Mouse (Mus musculus) thymus, adult 18-20 months (tissue): ENCODE data around the gene Cnpy4.
A peak's percentile ranks its signal among the peaks of the same experiment; 100 is the strongest.

ENCODE experiments used
- DNase-seq, 2 experiments: peaks; one replicate each; pipeline ENCODE4 v3.0.0; 2022; ENCODE audit warnings: mixed read lengths in 2 of 2

The Cnpy4 gene

DNA sequence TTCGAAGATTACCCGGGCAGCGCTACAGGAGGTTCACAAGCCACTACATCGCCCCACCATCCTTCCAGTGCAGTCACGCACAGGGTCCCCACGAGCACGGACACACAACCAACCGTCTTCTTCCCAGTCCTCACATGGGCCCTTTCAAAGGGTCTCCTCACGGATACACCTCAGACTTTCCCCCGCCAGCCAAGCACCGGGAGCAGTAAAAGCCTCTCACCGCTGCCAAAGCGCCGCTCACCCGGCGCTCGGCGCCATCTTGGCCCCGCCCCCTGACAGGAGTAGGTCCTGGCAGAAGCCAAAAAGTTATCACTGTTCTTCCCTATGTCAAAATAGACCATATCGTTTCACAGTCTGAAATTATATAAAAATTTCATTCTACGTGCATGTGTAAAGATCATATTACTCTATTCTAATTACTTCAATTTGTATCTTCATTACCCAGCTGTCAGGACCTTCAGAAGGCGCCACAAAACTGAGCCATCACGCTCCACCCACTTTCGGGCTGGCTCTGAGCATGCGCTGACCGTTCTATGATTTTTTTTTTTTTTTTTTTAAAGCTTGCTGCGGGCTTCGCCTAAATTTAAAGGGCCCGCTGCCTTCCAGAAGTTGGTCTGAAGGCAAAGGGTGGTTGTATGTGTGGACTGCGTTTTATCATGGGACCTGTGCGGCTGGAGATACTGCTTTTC is at the start of gene Cnpy4, which contains the start of gene Taf6:
TSS of gene Cnpy4 (plus strand) at position 536 of the 689 bp plus-strand sequence.
TSS of gene Taf6 (minus strand) at position 502 of the 689 bp plus-strand sequence.
- DNase-seq, result peak; percentile 65 to 75

GRCm38 (mm10) chr5:138137935-138138549 is 49.2 kb upstream of the Cnpy4 start:
- no peak for DNase-seq

DNA sequence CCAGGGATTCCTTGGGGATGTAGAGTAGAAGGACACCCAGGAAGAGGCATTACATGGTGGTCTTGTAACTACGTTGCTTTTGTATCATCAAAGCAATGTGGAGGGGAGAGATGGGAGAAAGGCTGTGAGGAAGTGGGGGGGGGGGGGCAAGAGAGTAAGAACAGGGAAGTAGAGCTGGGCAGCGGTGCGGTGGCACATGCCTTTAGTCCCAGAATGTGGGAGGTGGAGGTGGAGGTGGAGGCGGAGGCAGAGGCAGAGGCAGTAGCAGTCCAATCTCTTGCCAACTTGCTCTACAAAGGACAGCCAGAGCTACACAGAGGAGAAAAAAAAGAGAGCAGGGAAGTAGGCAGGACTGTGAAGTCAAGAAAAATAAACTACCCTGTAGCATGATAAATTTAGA is 48.7 kb upstream of the Cnpy4 start:
- DNase-seq, result no peak

- no peak for DNase-seq
These were observed 32.9 kb upstream of the Cnpy4 start for GRCm38 (mm10) chr5:138154390-138154789.

GRCm38 (mm10) chr5:138155443-138155976 is 31.8 kb upstream of the Cnpy4 start, which contains the start of gene Zfp113:
TSS of gene Zfp113 (minus strand) at chr5:138155744.
- peak; percentile 74 to 86 for DNase-seq

- no peak for DNase-seq
These were observed 27.0 kb upstream of the Cnpy4 start for GRCm38 (mm10) chr5:138160224-138160762.

- peak; percentile 89 to 91 for DNase-seq
These were observed 26.2 kb upstream of the Cnpy4 start, which contains the start of gene Cops6 for GRCm38 (mm10) chr5:138160842-138161665. TSS of gene Cops6 (plus strand) at chr5:138161071.

- DNase-seq, result no peak
These were observed 24.2 kb upstream of the Cnpy4 start for GRCm38 (mm10) chr5:138163046-138163445.

DNA sequence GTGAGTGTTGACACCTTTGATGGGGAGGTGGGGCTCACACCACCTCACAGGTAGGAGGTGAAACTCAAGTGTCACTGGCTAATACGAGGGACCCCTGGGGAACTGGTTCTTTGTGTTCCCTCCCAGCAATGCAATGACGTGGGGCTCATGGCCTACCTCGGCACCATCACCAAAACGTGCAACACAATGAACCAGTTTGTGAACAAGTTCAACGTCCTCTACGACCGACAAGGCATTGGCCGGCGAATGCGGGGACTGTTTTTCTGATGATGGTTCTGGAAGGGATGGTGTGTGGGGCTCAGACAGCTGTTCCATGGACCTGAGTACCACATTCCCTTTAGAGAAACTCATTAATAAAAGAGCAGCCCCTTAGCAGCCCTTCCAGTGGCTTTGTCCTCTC is 23.7 kb upstream of the Cnpy4 start:
- DNase-seq, result no peak

DNA sequence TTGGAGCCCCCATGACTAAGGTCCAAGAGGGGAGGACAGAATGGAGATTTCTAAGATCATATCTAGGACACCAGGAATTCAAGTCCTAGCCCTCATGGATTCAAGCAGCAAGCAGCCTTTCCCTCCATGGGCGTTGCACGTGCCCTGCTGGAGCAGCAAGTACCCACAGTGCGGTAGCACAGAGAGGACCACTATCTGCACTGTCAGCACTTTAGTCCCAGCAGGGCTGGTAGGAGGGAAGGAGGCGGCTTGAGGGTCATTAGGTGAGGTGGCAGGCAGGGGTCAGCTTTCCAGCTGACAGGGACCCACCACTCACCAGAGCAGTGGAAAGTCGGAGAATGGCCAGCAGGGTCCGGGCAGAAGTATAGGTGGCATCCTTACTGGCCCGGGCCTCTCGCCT is 21.7 kb upstream of the Cnpy4 start:
- no peak for DNase-seq

- peak; percentile 86 to 89 for DNase-seq
These were observed 16.2 kb upstream of the Cnpy4 start for GRCm38 (mm10) chr5:138170936-138171561.

DNA sequence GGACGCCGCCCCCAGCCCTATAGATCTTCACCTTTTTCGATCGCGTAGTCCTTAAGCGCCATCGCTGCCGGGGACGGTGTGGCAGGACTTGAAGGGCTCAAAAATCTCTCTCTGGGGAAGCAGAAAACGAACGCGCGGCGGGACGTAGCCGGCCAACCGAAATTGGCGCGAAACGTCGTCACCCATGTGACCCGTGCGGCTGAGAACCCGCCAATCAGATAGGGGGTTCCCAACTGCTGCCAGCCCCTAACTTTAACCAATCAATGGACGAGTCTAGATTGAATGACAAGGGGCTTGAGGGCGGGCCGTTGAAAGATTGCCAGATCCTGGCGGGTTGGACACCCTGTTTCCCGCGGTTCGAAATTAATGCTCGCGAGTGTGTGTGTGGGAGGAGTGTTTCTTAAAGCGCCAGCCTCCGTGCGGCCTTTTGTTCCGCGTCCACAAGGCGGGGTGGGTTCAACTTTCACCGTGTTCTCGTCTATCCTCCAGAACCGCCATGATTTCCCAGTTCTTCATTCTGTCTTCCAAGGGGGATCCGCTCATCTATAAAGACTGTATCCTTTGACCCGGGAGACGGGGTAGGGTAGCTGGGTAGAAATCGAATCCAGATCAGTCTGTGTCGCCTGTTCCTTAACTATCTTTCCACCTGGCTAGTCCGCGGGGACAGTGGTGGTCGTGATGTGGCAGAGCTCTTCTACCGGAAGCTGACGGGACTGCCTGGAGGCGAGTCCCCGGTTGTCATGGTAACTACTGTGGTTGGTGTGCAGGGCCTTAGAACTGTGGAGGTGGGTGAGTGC is 15.4 kb upstream of the Cnpy4 start, which contains the start of the genes Ap4m1 and Mcm7:
TSS of gene Ap4m1 (plus strand) at position 308 of the 797 bp plus-strand sequence.
TSS of gene Mcm7 (minus strand) at position 728 of the 797 bp plus-strand sequence.
- DNase-seq, result peak; percentile 84 to 93

DNA sequence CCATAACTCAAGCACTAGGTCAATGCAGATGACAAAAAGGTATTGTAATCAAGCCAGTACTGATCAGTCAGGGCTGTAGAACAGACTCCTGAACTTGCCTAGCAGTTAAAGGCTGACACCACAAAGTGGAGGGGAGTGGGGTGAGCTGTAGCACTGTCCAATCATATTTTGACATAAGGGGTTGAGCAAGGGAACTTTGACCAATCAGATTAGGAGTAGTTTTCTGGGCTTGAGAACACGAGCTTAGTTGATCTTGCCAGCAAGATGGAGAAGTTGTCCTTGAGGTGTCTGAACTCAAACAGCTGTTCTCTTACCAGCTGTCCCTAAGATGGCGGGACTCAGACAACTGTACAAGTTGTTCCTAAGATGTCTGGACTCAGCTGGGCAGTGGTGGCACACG is 14.1 kb upstream of the Cnpy4 start:
- DNase-seq, result no peak

DNA sequence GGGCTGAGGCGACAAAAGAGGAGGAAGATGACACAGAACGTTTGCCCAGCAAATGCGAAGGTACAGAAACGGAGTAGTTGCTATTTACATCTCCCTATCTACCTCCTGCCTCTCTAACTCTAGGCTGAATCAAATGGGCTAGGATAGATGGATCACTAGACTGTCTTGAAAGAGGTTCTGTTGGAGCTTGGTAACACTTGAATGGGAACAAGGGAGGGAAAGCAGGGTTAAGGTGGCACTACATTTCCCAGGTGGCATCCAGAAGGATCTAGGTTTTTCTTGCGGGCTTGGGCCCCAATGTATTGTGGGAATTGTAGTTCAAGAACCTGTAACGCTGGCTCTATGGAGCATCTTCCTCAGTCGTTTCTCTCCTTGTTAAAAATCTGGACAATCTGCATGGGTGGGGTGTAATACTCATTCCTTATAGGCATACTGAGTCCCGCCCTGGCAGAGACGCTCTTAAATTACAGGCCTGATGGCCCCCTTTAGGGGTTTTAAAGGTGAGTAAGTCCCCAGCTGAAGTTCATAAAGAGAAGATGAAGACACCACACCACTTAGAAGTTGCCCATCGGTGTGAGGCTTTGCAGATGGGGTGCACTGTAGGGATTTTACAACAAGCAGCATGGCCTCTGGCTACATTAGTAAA is 499 bp downstream of the Cnpy4 start:
- peak; percentile 30 to 59 for DNase-seq

- peak; percentile 64 to 79 for DNase-seq
These were observed 6.8 kb downstream of the Cnpy4 start, which contains the start of gene Mblac1 for GRCm38 (mm10) chr5:138193771-138194727. TSS of gene Mblac1 (plus strand) at chr5:138194314.

DNA sequence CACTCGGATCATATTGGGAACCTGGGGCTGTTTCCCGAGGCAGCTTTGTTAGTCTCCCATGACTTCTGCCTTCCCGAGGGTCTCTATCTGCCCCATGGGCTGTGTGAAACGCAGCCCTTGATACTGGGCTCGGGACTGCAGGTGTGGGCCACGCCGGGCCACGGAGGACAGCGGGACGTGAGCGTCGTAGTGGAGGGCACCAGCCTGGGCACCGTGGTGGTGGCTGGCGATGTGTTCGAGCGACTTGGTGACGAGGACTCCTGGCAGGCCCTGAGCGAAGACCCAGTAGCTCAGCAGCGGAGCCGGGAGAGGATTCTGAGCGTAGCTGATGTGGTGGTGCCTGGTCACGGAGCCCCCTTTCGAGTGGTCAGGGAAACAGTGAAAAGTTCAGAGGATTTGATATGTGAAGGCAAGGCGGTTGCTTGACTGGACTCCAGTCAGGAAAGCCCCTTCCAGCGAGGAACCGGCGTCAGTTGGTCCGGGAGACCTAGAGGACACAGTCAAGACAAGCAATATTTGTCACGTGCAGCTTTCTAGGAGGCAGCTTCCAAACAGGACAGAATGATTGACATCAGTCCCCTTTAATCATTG is 7.6 kb downstream of the Cnpy4 start:
- DNase-seq, result peak in 1 of 2 experiments; percentile 31

- no peak for DNase-seq
These were observed 8.2 kb downstream of the Cnpy4 start for GRCm38 (mm10) chr5:138195463-138195862.

GRCm38 (mm10) chr5:138199576-138199975 is 12.3 kb downstream of the Cnpy4 start:
- no peak for DNase-seq

GRCm38 (mm10) chr5:138202086-138202485 is 14.8 kb downstream of the Cnpy4 start:
- DNase-seq, result no peak
